Mouse (Mus musculus) heart, embryonic 11.5 days (tissue): Measurements from ENCODE around the gene Nop53. TPM values are rescaled to one million over a fixed set of nuclear protein-coding genes. Genes with fewer than 3 reads are reported as not detected.
A peak's percentile ranks its signal among the peaks of the same experiment; 100 is the strongest.

Experiments used
- ATAC-seq: fragments of 200-750 bp; cut with Nextera tagmentation; replicated peaks from 2 replicates; pipeline ENCODE4 v1.8.0; 2017; ENCODE audit warnings: moderate library complexity; ENCODE audit not compliant: insufficient number of reproducible peaks, low FRiP score, low TSS enrichment
- H3K27ac ChIP-seq: fragments of 300-500 bp; sonication (generic); 2 replicates; pipeline ENCODE4 v1.5.1; 2014; ENCODE audit warnings: mild to moderate bottlenecking, low read depth, low read length
- H3K27me3 ChIP-seq: fragments of 300-500 bp; sonication (generic); 2 replicates; pipeline ENCODE4 v1.6.1; 2014; ENCODE audit warnings: mild to moderate bottlenecking, low read length, mixed read lengths; ENCODE audit not compliant: control insufficient read depth, insufficient read depth
- H3K36me3 ChIP-seq: fragments of 300-500 bp; sonication (generic); 2 replicates; pipeline ENCODE4 v1.6.1; 2014; ENCODE audit warnings: mild to moderate bottlenecking, low read length, moderate library complexity, mixed read lengths; ENCODE audit not compliant: control insufficient read depth, insufficient read depth
- H3K4me1 ChIP-seq: fragments of 300-500 bp; sonication (generic); 2 replicates; pipeline ENCODE4 v1.6.1; 2014; ENCODE audit warnings: low read length; ENCODE audit not compliant: control insufficient read depth, insufficient read depth
- H3K4me2 ChIP-seq: fragments of 300-500 bp; sonication (generic); 2 replicates; pipeline ENCODE4 v1.6.1; 2014; ENCODE audit warnings: mild to moderate bottlenecking, moderate library complexity
- H3K4me3 ChIP-seq: fragments of 300-500 bp; sonication (generic); 2 replicates; pipeline ENCODE4 v1.5.1; 2014; ENCODE audit warnings: low read depth, low read length
- H3K9ac ChIP-seq: fragments of 300-500 bp; sonication (generic); 2 replicates; pipeline ENCODE4 v1.6.1; 2014; ENCODE audit warnings: mild to moderate bottlenecking, low read depth, low read length, moderate library complexity
- H3K9me3 ChIP-seq: fragments of 300-500 bp; sonication (generic); replicated peaks from 2 replicates; pipeline ENCODE4 v1.6.1; 2016; ENCODE audit warnings: low read length; ENCODE audit not compliant: control insufficient read depth
- WGBS: fragments of 180-500 bp; shearing (Covaris S2); extraction: QIAGEN DNeasy Blood & Tissue Kit; methylation state at CpG from one replicate; pipeline ENCODE4 v1.1.7; 2014; ENCODE audit not compliant: insufficient replicate concordance; 5-methylcytosine and 5-hydroxymethylcytosine counted together
- polyA plus RNA-seq: library from polyadenylated mRNA; unstranded; fragments of >200 nt; fragmentation: Nextera tagmentation; extraction: Ambion mirVana; gene quantifications from 2 replicates; pipeline ENCODE4 v1.2.1, GENCODE M21; 2014

The Nop53 gene
- polyA plus RNA-seq, 1 experiment from 2014 or later, result 130 TPM

DNA sequence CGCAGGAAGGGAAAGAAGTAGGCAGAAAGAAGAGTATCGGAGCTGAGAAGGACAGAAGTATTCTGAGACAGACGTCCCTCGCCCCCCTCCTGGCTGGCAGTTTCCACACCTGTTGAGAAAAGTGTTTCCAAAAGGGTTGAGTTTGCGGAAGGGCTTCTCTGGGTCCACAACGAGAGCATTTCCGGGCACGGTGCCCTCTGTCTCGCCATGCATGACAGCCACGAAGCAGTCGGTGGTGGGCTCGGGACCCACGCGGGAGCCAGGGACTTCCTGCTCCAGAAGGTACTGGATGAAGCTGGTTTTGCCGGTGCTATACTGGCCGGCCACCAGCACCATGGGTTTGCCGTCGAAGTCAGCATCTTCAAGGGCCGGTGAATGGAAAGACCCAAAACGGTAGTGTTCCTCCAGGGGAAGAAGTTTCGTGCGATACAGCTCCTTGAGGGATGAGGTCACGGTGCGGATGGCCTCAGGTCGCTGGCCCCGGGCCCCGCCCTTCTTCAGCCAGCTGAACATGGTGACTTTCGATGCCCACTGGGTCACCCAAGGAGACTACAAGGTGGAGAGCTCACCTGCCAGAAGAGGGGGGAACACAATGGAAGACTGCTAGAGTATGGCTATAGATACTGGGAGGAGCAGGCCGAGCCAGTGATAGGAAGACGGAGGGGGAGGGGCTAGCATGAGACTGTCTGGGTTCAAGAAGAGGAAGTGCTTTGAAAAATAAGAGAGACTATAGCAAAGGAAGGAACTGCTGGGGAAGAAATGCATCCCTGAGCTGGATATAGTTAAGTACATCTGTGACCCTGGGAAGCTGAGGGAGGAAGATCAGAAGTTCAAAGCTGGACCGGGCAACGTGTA lies 18.2 kb upstream of the Nop53 start:
- Histone ChIP-seq H3K27ac (no peak overlapping the region), H3K9me3 (no peaks in the 10 kb centered on the region; the same call in 1 of the 2 replicates), H3K4me1 (peaks cover 20% of the 10 kb centered on the region), H3K4me2 (no peak overlapping the region; the same call in 1 of the 2 replicates), H3K27me3 (no peaks in the 10 kb centered on the region), H3K9ac (no peak overlapping the region), H3K4me3 (no peak overlapping the region), H3K36me3 (no peaks in the 10 kb centered on the region)
- WGBS, result 78% methylated on average over 32 of the region's 32 CpGs
- ATAC-seq, result no peak

GRCm38 (mm10) chr7:15962311-15963288 lies 16.7 kb upstream of the Nop53 start:
- H3K36me3 ChIP-seq, result no peaks in the 10 kb centered on the region
- H3K4me2 ChIP-seq, result peak overlapping the region; percentile 6
- no peaks in the 10 kb centered on the region for H3K27me3 ChIP-seq
- no peak overlapping the region for H3K4me3 ChIP-seq
- no peak overlapping the region for H3K9ac ChIP-seq
- ATAC-seq, result peak; percentile 55
- H3K4me1 ChIP-seq, result peaks cover 20% of the 10 kb centered on the region
- no peaks in the 10 kb centered on the region for H3K9me3 ChIP-seq
- peak overlapping the region; percentile 36 for H3K27ac ChIP-seq
- WGBS, result 29% methylated on average over 11 of the region's 12 CpGs

GRCm38 (mm10) chr7:15961798-15962197 lies 15.9 kb upstream of the Nop53 start:
- H3K4me1 ChIP-seq, result peaks cover 20% of the 10 kb centered on the region
- H3K4me2 ChIP-seq, result no peak overlapping the region
- H3K4me3 ChIP-seq, result no peak overlapping the region
- H3K27ac ChIP-seq, result no peak overlapping the region
- 90% methylated on average over 7 of the region's 7 CpGs for WGBS
- peaks cover 2% of the 10 kb centered on the region; the same call in 1 of the 2 replicates for H3K36me3 ChIP-seq
- ATAC-seq, result no peak
- H3K9ac ChIP-seq, result no peak overlapping the region
- H3K9me3 ChIP-seq, result no peaks in the 10 kb centered on the region
- H3K27me3 ChIP-seq, result no peaks in the 10 kb centered on the region; the same call in 1 of the 2 replicates

DNA sequence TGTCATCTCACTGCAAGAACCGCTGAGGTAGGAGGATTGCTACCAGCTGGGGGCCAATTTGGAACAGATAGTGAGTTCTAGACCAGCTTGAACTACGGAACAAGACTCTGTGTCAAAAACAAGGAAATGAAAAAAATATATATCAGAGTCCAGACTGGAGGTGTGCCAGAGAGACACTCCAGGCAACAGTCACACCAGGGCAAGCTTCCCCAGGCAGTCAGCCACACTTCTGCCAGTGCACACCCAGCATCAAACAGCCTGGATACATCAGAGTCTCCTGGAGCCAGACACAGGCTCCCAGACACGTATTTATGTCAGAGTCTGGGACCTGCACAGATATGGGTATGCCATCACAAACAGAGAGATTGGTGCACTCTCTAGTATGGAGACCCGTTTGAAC lies 15.4 kb upstream of the Nop53 start:
- Histone ChIP-seq H3K36me3 (peaks cover 4% of the 10 kb centered on the region; the same call in 1 of the 2 replicates), H3K9me3 (no peaks in the 10 kb centered on the region), H3K27ac (no peak overlapping the region), H3K9ac (no peak overlapping the region), H3K4me3 (no peak overlapping the region), H3K27me3 (no peaks in the 10 kb centered on the region; the same call in 1 of the 2 replicates), H3K4me2 (no peak overlapping the region), H3K4me1 (peaks cover 20% of the 10 kb centered on the region)
- WGBS, result 53% methylated on average over 4 of the region's 4 CpGs
- no peak for ATAC-seq

DNA sequence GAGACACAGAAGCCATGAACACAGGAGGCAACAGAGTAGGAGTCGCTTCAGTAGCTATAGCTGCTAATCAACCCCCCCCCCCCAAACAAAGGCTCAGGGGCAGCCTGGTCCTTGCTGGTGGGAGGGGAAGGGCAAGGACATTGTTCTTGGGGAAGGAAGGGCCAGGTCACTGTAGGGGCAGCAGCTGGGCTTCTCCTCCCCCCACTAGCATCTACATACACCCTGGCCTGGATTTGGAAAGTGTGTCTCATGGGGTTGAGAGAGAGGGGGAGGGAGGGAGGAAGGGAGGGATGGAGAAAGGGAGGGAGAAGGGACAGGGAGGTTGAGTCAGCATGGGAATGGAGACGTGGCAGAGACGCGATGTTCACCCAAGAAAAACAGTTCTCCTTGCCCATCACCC lies 14.8 kb upstream of the Nop53 start:
- 46% methylated on average over 4 of the region's 4 CpGs for WGBS
- no peak overlapping the region for H3K4me2 ChIP-seq

GRCm38 (mm10) chr7:15956143-15956542 lies 10.3 kb upstream of the Nop53 start:
- H3K27ac ChIP-seq, result peak overlapping the region; percentile 74; the same call in 1 of the 2 replicates
- H3K4me1 ChIP-seq, result peaks cover 17% of the 10 kb centered on the region
- H3K36me3 ChIP-seq, result peaks cover 4% of the 10 kb centered on the region
- no peak overlapping the region for H3K4me2 ChIP-seq
- 63% methylated on average over 5 of the region's 5 CpGs for WGBS
- H3K4me3 ChIP-seq, result no peak overlapping the region
- H3K27me3 ChIP-seq, result no peaks in the 10 kb centered on the region; the same call in 1 of the 2 replicates
- no peak for ATAC-seq
- H3K9ac ChIP-seq, result peak overlapping the region; percentile 53; the same call in 1 of the 2 replicates
- H3K9me3 ChIP-seq, result 0 out of 2 replicates have a peak, but pooled peaks cover 5% of the 10 kb centered on the region

More for the DNA sequence above, 14.8 kb upstream of the Nop53 start:
- H3K27ac ChIP-seq, result no peak overlapping the region
- H3K27me3 ChIP-seq, result no peaks in the 10 kb centered on the region; the same call in 1 of the 2 replicates
- H3K9me3 ChIP-seq, result no peaks in the 10 kb centered on the region
- ATAC-seq, result no peak
- no peak overlapping the region for H3K9ac ChIP-seq
- H3K36me3 ChIP-seq, result peaks cover 4% of the 10 kb centered on the region; the same call in 1 of the 2 replicates
- H3K4me3 ChIP-seq, result no peak overlapping the region
- peaks cover 20% of the 10 kb centered on the region for H3K4me1 ChIP-seq

GRCm38 (mm10) chr7:15955509-15955908 lies 9.6 kb upstream of the Nop53 start:
- Histone ChIP-seq H3K9ac (peak overlapping the region; percentile 53; the same call in 1 of the 2 replicates), H3K27ac (peak overlapping the region; percentile 74), H3K9me3 (0 out of 2 replicates have a peak, but pooled peaks cover 5% of the 10 kb centered on the region), H3K27me3 (no peaks in the 10 kb centered on the region; the same call in 1 of the 2 replicates), H3K4me1 (peaks cover 12% of the 10 kb centered on the region), H3K4me3 (peak overlapping the region; percentile 27), H3K36me3 (peaks cover 4% of the 10 kb centered on the region), H3K4me2 (peak overlapping the region; percentile 68)
- ATAC-seq, result no peak
- 16% methylated on average over 7 of the region's 7 CpGs for WGBS

DNA sequence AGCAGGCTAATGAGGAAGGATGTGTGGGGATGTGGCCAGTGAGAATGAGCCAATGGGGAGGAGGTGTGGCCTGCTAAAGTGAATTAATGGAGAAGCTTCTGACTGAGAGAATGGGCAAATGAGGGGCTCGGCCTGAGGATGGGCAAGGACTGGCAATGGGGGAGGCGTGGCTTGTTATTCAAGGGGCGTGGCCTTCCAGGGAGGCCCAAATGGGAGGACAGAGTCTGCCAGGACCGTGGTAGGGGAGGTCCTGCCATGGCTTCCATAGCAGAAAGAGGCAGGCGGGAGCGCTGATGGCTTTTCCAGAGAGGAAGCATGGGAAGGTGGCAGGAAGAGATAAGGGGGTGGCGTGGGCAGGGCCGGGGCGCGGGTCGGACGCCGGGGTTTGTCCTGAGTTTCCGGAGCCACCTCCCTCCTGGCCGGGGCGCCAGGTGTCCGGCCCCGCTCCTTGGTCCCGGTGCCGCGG lies 9.1 kb upstream of the Nop53 start:
- Histone ChIP-seq H3K9ac (peak overlapping the region; percentile 53; the same call in 1 of the 2 replicates), H3K36me3 (peaks cover 4% of the 10 kb centered on the region), H3K4me1 (peaks cover 12% of the 10 kb centered on the region), H3K9me3 (0 out of 2 replicates have a peak, but pooled peaks cover 5% of the 10 kb centered on the region), H3K4me2 (peak overlapping the region; percentile 68), H3K27me3 (no peaks in the 10 kb centered on the region; the same call in 1 of the 2 replicates), H3K4me3 (peak overlapping the region; percentile 27), H3K27ac (peak overlapping the region; percentile 74)
- WGBS, result 3% methylated on average over 20 of the region's 21 CpGs
- ATAC-seq, result peak; percentile 63
